Mouse (Mus musculus) ES-Bruce4 (cell line): ENCODE measurements at regions not wholly inside any gene's neighbourhood (a gene's known extent, or its start where the extent isn't known, plus 50 kb on each side); places are given as distances from the start of the nearest gene placed in this dataset.

ENCODE experiments used
- H3K27ac ChIP-seq: 2 replicates; pipeline ENCODE4 v1.5.1; 2012; ENCODE audit warnings: low read length, inconsistent platforms; ENCODE audit not compliant: insufficient read depth
- H3K27me3 ChIP-seq: 2 replicates; pipeline ENCODE4 v1.6.1; 2012; ENCODE audit warnings: mild to moderate bottlenecking, low read length, inconsistent platforms; ENCODE audit not compliant: control insufficient read depth, poor library complexity, insufficient read depth, severe bottlenecking
- H3K36me3 ChIP-seq: 2 replicates; pipeline ENCODE4 v1.6.1; 2012; ENCODE audit warnings: inconsistent platforms, mild to moderate bottlenecking, low read length, moderate library complexity; ENCODE audit not compliant: control insufficient read depth, poor library complexity, insufficient read depth, severe bottlenecking
- H3K4me1 ChIP-seq: one replicate; pipeline ENCODE4 v1.8.1; 2011; ENCODE audit warnings: low read length; ENCODE audit not compliant: control insufficient read depth, insufficient read depth
- H3K4me3 ChIP-seq: 2 replicates; pipeline ENCODE4 v1.5.1; 2011; ENCODE audit warnings: low read depth, mild to moderate bottlenecking, low read length
- H3K9ac ChIP-seq: 2 replicates; pipeline ENCODE4 v1.6.1; 2012; ENCODE audit warnings: low read depth, mild to moderate bottlenecking, inconsistent platforms; ENCODE audit not compliant: poor library complexity, severe bottlenecking
- H3K9me3 ChIP-seq: replicated peaks from 2 replicates; pipeline ENCODE4 v1.6.1; 2012; ENCODE audit warnings: mild to moderate bottlenecking, low read length, inconsistent platforms; ENCODE audit not compliant: control insufficient read depth, poor library complexity, insufficient read depth, severe bottlenecking
- CTCF ChIP-seq: IDR thresholded peaks from one replicate; pipeline ENCODE4 v1.8.1; 2011; ENCODE audit warnings: low read depth, low read length
- EP300 ChIP-seq: IDR thresholded peaks from 2 replicates; pipeline ENCODE4 v1.6.1; 2011; ENCODE audit warnings: low read depth, low read length; ENCODE audit not compliant: insufficient read depth
- POLR2A ChIP-seq: IDR thresholded peaks from one replicate; pipeline ENCODE4 v1.8.1; 2011; ENCODE audit warnings: low read length; ENCODE audit not compliant: insufficient read depth

GRCm38 (mm10) chr14:80280188-80280587, 296.3 kb downstream of the Olfm4 start:
- H3K4me1 ChIP-seq, result no peaks in the 10 kb centered on the region
- H3K4me3 ChIP-seq, result no peak overlapping the region
- H3K27ac ChIP-seq, result no peak overlapping the region
- TF ChIP-seq EP300, result no peak
- no peak for TF ChIP-seq CTCF
- TF ChIP-seq POLR2A, result no peak
- H3K9ac ChIP-seq, result no peak overlapping the region
- H3K9me3 ChIP-seq, result no peaks in the 10 kb centered on the region
- H3K27me3 ChIP-seq, result no peaks in the 10 kb centered on the region
- H3K36me3 ChIP-seq, result no peaks in the 10 kb centered on the region

- TF ChIP-seq CTCF (no peak), POLR2A (no peak), EP300 (no peak)
- no peaks in the 10 kb centered on the region for H3K9me3 ChIP-seq
- H3K4me3 ChIP-seq, result no peak overlapping the region
- H3K27ac ChIP-seq, result no peak overlapping the region
- no peaks in the 10 kb centered on the region for H3K27me3 ChIP-seq
- no peaks in the 10 kb centered on the region for H3K36me3 ChIP-seq
- no peaks in the 10 kb centered on the region for H3K4me1 ChIP-seq
- H3K9ac ChIP-seq, result no peak overlapping the region
These were observed 299.8 kb downstream of the Olfm4 start for GRCm38 (mm10) chr14:80283726-80284125.

GRCm38 (mm10) chr14:80291360-80291759, 307.5 kb downstream of the Olfm4 start:
- no peaks in the 10 kb centered on the region for H3K4me1 ChIP-seq
- H3K4me3 ChIP-seq, result no peak overlapping the region
- no peaks in the 10 kb centered on the region for H3K9me3 ChIP-seq
- no peak overlapping the region for H3K9ac ChIP-seq
- no peak for TF ChIP-seq EP300
- no peak for TF ChIP-seq POLR2A
- no peak for TF ChIP-seq CTCF
- no peak overlapping the region for H3K27ac ChIP-seq
- no peaks in the 10 kb centered on the region for H3K27me3 ChIP-seq
- no peaks in the 10 kb centered on the region for H3K36me3 ChIP-seq

GRCm38 (mm10) chr14:80293378-80293777, 309.5 kb downstream of the Olfm4 start:
- TF ChIP-seq CTCF, result no peak
- TF ChIP-seq POLR2A, result no peak
- no peak for TF ChIP-seq EP300
- no peak overlapping the region for H3K9ac ChIP-seq
- no peaks in the 10 kb centered on the region for H3K27me3 ChIP-seq
- H3K27ac ChIP-seq, result no peak overlapping the region
- no peaks in the 10 kb centered on the region for H3K4me1 ChIP-seq
- H3K36me3 ChIP-seq, result no peaks in the 10 kb centered on the region
- H3K9me3 ChIP-seq, result no peaks in the 10 kb centered on the region
- H3K4me3 ChIP-seq, result no peak overlapping the region

- no peaks in the 10 kb centered on the region for H3K9me3 ChIP-seq
- no peaks in the 10 kb centered on the region for H3K4me1 ChIP-seq
- no peak overlapping the region for H3K9ac ChIP-seq
- H3K27ac ChIP-seq, result no peak overlapping the region
- H3K4me3 ChIP-seq, result no peak overlapping the region
- no peaks in the 10 kb centered on the region for H3K36me3 ChIP-seq
- TF ChIP-seq EP300 (no peak), POLR2A (no peak), CTCF (no peak)
- no peaks in the 10 kb centered on the region; the same call in 1 of the 2 replicates for H3K27me3 ChIP-seq
These were observed 345.8 kb downstream of the Olfm4 start for GRCm38 (mm10) chr14:80329651-80330050.

- Histone ChIP-seq H3K4me3 (no peak overlapping the region), H3K27ac (no peak overlapping the region), H3K36me3 (no peaks in the 10 kb centered on the region), H3K9ac (no peak overlapping the region), H3K27me3 (no peaks in the 10 kb centered on the region), H3K9me3 (no peaks in the 10 kb centered on the region), H3K4me1 (no peaks in the 10 kb centered on the region)
- TF ChIP-seq CTCF, result no peak
- no peak for TF ChIP-seq EP300
- no peak for TF ChIP-seq POLR2A
These were observed 378.2 kb downstream of the Olfm4 start for GRCm38 (mm10) chr14:80362024-80362622.
